Mouse (Mus musculus) liver, postnatal 0 days (tissue): Measurements from ENCODE around the gene Gata3.

Experiments
- CTCF ChIP-seq: sonication (generic); IDR thresholded peaks from 2 replicates; pipeline ENCODE4 v1.5.1; 2016; ENCODE audit warnings: antibody characterized with exemption, low read depth
- EP300 ChIP-seq: IDR thresholded peaks from 2 replicates; pipeline ENCODE4 v1.6.1; 2016; ENCODE audit warnings: antibody characterized with exemption, low read depth, mild to moderate bottlenecking

GRCm38 (mm10) chr2:9833712-9834111, 56.1 kb downstream of the Gata3 start:
- TF ChIP-seq CTCF (no peak), EP300 (no peak)
